Mouse (Mus musculus) heart, embryonic 13.5 days (tissue): ENCODE data around the gene Ssh1. TPM values are rescaled to one million over a fixed set of nuclear protein-coding genes. Genes with fewer than 3 reads are reported as not detected.
A peak's percentile ranks its signal among the peaks of the same experiment; 100 is the strongest.

ENCODE experiments used
- ATAC-seq: fragments of 200-750 bp; cut with Nextera tagmentation; 2 replicates; pipeline ENCODE4 v1.8.0; 2017; ENCODE audit warnings: moderate TSS enrichment; ENCODE audit not compliant: insufficient number of reproducible peaks, low FRiP score, low TSS enrichment; ENCODE audit errors: extremely low read depth
- H3K27ac ChIP-seq: fragments of 300-500 bp; sonication (generic); replicated peaks from 2 replicates; pipeline ENCODE4 v1.5.1; 2015; ENCODE audit warnings: moderate library complexity, mild to moderate bottlenecking, inconsistent platforms
- H3K27me3 ChIP-seq: fragments of 300-500 bp; sonication (generic); replicated peaks from 2 replicates; pipeline ENCODE4 v1.6.1; 2015; ENCODE audit warnings: mild to moderate bottlenecking, inconsistent platforms
- H3K36me3 ChIP-seq: fragments of 300-500 bp; sonication (generic); 2 replicates; pipeline ENCODE4 v1.6.1; 2015; ENCODE audit warnings: mild to moderate bottlenecking, inconsistent platforms
- H3K4me1 ChIP-seq: fragments of 300-500 bp; sonication (generic); 2 replicates; pipeline ENCODE4 v1.6.1; 2015; ENCODE audit warnings: inconsistent platforms
- H3K4me2 ChIP-seq: fragments of 300-500 bp; sonication (generic); 2 replicates; pipeline ENCODE4 v1.6.1; 2015; ENCODE audit warnings: inconsistent platforms, mild to moderate bottlenecking, moderate library complexity
- H3K4me3 ChIP-seq: fragments of 300-500 bp; sonication (generic); 2 replicates; pipeline ENCODE4 v1.5.1; 2015; ENCODE audit warnings: moderate library complexity, mild to moderate bottlenecking, inconsistent platforms
- H3K9ac ChIP-seq: fragments of 300-500 bp; sonication (generic); 2 replicates; pipeline ENCODE4 v1.6.1; 2015; ENCODE audit warnings: inconsistent platforms, mild to moderate bottlenecking, moderate library complexity
- H3K9me3 ChIP-seq: fragments of 300-500 bp; sonication (generic); 2 replicates; pipeline ENCODE4 v1.6.1; 2016; ENCODE audit warnings: inconsistent platforms
- WGBS: fragments of 180-500 bp; shearing (Covaris S2); methylation state at CpG from one replicate; pipeline ENCODE4 v1.1.7; 2015; ENCODE audit warnings: mixed read lengths; 5-methylcytosine and 5-hydroxymethylcytosine counted together
- polyA plus RNA-seq: library from polyadenylated mRNA; unstranded; fragments of >200 nt; fragmentation: Nextera tagmentation; extraction: Ambion mirVana; gene quantifications from 2 replicates; pipeline ENCODE4 v1.2.1, GENCODE M21; 2015

Ssh1 gene
- polyA plus RNA-seq, 1 experiment from 2014 or later = 13.5 TPM

DNA sequence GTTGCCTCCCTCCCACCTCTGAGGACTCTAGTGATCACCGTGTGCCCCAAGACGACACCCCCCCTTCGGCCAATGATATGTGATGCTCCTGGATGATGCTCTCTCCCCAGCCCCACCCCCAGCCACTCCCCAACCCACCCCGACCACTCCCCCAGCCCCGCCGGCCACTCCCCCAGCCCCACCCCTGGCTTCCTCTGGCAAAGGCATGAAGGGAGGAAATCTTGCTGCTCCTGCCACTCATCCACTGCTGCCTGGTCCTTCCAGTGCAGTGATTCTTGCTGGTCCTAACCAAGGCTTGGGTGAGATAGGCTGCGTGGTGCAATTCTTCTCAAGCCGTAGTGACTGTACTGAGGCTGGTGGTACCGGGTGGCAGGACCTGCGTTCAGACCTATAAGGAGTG lies 31.2 kb upstream of the Ssh1 start:
- Histone ChIP-seq H3K27me3 (peaks cover 5% of the 10 kb centered on the region), H3K4me3 (no peak overlapping the region), H3K36me3 (no peaks in the 10 kb centered on the region), H3K27ac (no peak overlapping the region), H3K9ac (no peak overlapping the region), H3K4me1 (peaks cover 6% of the 10 kb centered on the region), H3K9me3 (no peaks in the 10 kb centered on the region), H3K4me2 (peak overlapping the region; percentile 8; the same call in 1 of the 2 replicates)
- WGBS = 7% methylated on average over 10 of the region's 10 CpGs
- no peak; the same call in 1 of the 2 replicates for ATAC-seq

DNA sequence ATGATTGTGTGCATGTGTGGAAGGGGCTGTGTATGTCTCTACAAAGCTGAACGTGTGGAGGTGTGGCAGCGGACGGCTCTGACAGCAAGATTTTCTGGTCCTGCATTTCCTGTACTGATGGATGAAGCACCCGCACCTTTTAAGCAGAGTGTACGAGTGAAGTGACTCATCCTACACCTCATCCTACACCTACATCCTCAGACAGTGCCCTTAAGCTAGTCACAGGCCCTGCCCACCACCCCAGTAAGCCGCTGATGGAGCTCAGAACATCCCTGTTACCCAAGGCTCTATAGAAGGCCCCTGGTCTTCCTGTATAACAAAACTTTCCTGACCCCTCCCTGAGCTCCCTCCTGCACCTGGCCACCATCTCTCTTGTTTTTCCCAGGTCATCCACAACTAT lies 30.7 kb upstream of the Ssh1 start:
- no peak overlapping the region for H3K4me2 ChIP-seq
- peaks cover 6% of the 10 kb centered on the region for H3K4me1 ChIP-seq
- H3K27me3 ChIP-seq = peaks cover 5% of the 10 kb centered on the region
- no peak overlapping the region for H3K27ac ChIP-seq
- no peak overlapping the region for H3K9ac ChIP-seq
- no peak overlapping the region for H3K4me3 ChIP-seq
- 60% methylated on average over 6 of the region's 6 CpGs for WGBS
- H3K36me3 ChIP-seq = no peaks in the 10 kb centered on the region
- ATAC-seq = no peak
- no peaks in the 10 kb centered on the region for H3K9me3 ChIP-seq

DNA sequence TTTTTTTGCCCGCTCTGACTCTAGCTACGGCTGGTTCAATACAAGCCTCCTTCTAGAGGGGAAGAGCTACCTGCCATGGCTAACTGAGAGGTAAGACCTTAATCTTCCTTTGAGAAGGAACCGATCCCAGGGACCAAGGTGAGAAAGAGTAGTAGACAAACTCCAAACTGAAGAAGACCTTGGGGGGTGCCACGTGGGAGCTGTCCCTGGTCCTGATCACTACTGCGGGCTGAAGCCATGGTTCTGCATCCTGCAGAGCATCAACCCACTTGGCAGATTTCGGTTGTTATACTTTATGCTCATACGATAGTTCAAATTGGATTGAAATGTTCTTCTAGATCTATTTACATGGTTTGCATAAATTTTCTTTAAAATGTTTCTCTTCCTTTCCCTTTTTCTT lies 21.4 kb upstream of the Ssh1 start:
- Histone ChIP-seq H3K27me3 (peaks cover 11% of the 10 kb centered on the region; the same call in 1 of the 2 replicates), H3K9me3 (no peaks in the 10 kb centered on the region), H3K4me1 (no peaks in the 10 kb centered on the region), H3K9ac (no peak overlapping the region), H3K36me3 (no peaks in the 10 kb centered on the region), H3K4me3 (no peak overlapping the region), H3K4me2 (no peak overlapping the region), H3K27ac (no peak overlapping the region)
- ATAC-seq = no peak
- WGBS = 56% methylated on average over 7 of the region's 7 CpGs

DNA sequence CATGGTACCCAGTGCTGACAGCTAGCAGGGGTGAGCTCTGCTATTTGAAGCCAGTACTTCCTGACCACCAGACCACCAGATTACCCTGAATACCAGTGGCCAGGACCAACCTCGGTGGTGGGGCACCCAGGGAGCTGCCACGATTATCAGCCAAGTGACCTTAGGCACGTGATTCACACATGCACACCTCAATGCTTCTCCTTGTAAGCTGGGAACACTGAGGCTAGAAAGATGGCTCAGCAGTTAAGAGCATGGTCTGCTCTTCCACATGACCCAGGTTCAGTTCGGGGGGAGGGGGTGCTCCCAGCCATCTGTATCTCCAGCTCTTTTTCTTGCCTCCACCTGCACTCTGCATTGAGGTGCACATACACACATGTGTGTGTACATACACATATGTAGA lies 15.4 kb upstream of the Ssh1 start:
- Histone ChIP-seq H3K36me3 (no peaks in the 10 kb centered on the region), H3K9ac (no peak overlapping the region), H3K27ac (no peak overlapping the region), H3K4me2 (no peak overlapping the region), H3K9me3 (no peaks in the 10 kb centered on the region), H3K4me3 (no peak overlapping the region), H3K4me1 (no peaks in the 10 kb centered on the region), H3K27me3 (peaks cover 10% of the 10 kb centered on the region; the same call in 1 of the 2 replicates)
- 50% methylated on average over 4 of the region's 4 CpGs for WGBS
- ATAC-seq = no peak

DNA sequence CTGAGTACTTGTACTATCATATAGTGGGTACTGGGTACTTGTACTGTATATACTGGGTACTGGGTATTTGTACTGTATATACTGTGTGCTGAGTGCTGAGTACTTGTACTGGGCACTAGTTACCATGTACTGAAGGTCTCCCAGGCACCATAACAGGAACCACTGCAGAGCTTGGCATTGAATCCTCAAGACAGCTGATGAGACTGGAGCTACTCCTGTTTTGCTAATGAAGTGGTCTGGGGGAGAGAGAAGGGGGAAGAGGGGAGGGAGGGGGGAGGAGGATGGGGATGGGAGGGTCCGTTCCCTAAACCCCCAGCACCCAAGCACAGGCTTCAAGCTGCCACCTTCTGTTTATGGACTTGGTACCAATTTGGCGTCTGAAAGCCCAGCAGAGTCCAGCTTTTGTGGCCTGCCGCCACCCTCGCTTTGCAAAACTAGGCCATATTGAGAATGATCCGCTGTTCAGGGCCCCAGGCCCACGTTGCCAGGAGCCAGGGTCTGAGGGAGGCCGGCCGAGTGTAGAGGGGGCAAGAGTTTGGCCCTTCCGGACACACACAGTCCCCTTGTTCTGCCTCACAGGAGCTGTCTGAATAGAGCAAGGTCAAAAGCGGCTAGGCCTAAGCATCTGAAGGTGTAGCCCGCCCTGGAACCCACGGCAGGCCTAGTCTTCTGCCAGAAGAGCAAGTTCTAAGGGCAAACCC lies 14.2 kb upstream of the Ssh1 start:
- WGBS = 84% methylated on average over 12 of the region's 12 CpGs
- H3K27me3 ChIP-seq = peaks cover 10% of the 10 kb centered on the region; the same call in 1 of the 2 replicates
- no peaks in the 10 kb centered on the region for H3K4me1 ChIP-seq
- no peak overlapping the region for H3K4me2 ChIP-seq
- no peak overlapping the region for H3K9ac ChIP-seq
- H3K27ac ChIP-seq = no peak overlapping the region
- no peak overlapping the region for H3K4me3 ChIP-seq
- H3K36me3 ChIP-seq = no peaks in the 10 kb centered on the region
- H3K9me3 ChIP-seq = no peaks in the 10 kb centered on the region
- no peak for ATAC-seq

DNA sequence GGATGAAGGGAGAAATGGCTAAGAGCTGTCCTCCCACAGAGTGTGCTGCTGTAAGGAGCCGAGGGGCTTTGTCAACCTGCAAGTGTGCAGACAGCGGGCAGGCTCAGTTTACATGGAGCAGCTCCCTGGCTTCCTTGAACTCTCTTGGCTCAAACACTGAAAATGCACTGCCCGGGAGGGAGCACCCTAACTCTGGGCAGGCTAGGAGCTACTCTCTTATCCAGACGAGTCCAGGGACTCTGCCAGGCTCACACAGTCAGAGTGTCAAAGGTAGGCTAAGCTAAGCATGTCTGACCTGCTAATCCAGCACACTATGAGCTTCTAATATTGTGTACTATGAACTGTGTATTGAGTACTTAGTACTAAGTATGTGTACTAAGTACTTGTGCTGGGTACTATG lies 13.3 kb upstream of the Ssh1 start:
- Histone ChIP-seq H3K9me3 (no peaks in the 10 kb centered on the region), H3K27me3 (peaks cover 10% of the 10 kb centered on the region; the same call in 1 of the 2 replicates), H3K4me1 (no peaks in the 10 kb centered on the region), H3K4me2 (no peak overlapping the region), H3K9ac (no peak overlapping the region), H3K36me3 (no peaks in the 10 kb centered on the region), H3K4me3 (no peak overlapping the region), H3K27ac (no peak overlapping the region)
- 64% methylated on average over 4 of the region's 4 CpGs for WGBS
- no peak for ATAC-seq

DNA sequence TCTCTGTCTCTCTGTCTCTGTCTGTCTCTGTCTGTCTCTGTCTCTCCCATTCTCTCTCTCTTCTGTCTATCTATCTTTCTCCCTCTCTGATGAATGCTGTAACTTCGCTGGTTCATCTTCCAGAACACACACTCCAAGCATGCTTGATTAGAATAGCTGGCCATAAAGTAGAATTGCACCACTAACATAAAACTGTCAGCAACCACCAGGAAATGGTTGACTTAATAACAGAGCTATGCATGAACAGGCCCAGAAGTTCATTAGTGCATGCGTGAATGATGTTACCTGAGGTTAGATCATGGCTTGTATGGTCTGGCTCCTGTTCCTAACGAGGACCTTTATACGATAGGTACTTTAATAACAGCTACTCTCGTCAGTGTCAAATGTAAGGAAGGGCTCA lies 11.4 kb upstream of the Ssh1 start:
- no peak overlapping the region for H3K4me3 ChIP-seq
- H3K27me3 ChIP-seq = peaks cover 10% of the 10 kb centered on the region; the same call in 1 of the 2 replicates
- H3K27ac ChIP-seq = no peak overlapping the region
- H3K4me1 ChIP-seq = no peaks in the 10 kb centered on the region
- H3K36me3 ChIP-seq = no peaks in the 10 kb centered on the region
- ATAC-seq = no peak
- no peaks in the 10 kb centered on the region for H3K9me3 ChIP-seq
- H3K4me2 ChIP-seq = no peak overlapping the region
- no peak overlapping the region for H3K9ac ChIP-seq
- WGBS = 82% methylated on average over 5 of the region's 5 CpGs

DNA sequence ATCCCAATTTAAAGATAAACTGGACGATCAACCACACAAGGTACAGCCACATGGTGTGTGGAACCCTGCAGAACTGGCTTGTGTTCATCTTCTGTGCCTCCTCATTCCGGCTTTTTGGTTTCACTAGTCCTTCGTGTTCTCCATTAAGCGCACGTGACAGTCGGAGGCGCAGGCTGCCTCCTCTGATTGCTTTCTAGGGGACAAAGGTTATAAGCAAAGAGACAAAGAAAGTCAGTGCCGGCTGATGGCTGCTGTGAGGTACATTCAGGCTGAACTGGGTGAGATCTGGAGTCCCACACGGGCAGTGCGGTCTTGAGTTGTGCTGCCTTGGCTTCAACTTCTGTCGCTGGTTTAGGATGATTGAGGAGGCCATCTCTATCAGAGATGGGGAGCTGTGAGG lies 10.9 kb upstream of the Ssh1 start:
- ATAC-seq = no peak
- no peaks in the 10 kb centered on the region for H3K9me3 ChIP-seq
- peaks cover 10% of the 10 kb centered on the region; the same call in 1 of the 2 replicates for H3K27me3 ChIP-seq
- 80% methylated on average over 11 of the region's 11 CpGs for WGBS
- no peaks in the 10 kb centered on the region for H3K4me1 ChIP-seq
- no peak overlapping the region for H3K4me2 ChIP-seq
- H3K4me3 ChIP-seq = no peak overlapping the region
- no peaks in the 10 kb centered on the region for H3K36me3 ChIP-seq
- H3K27ac ChIP-seq = no peak overlapping the region
- no peak overlapping the region for H3K9ac ChIP-seq

DNA sequence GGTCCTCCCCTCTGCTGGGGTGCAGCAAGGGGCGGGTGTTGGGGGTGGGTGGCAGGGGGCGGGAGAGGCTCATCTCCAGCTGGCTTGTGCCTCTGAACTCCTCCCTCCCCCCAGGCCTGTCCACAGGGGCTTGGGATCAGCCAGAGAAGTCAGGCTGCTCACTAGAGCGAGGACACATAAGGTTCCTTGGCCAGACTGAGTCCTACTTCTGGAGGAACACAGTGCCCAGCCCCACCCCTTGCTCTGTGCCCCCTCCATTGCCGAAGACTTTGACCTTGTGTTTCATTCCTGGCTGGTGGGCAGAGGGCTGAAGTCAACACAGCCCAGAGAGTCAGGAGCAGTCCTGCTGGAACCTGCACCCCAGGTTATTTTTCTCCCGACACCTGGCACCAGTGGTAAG lies 9.8 kb upstream of the Ssh1 start, which contains the start of gene Dao:
Gene Dao (plus strand): TSS at position 162 of the 400 bp plus-strand sequence.
- H3K4me3 ChIP-seq = no peak within 1 kb of the TSS
- peaks cover 10% of the 10 kb centered on the region; the same call in 1 of the 2 replicates for H3K27me3 ChIP-seq
- no peaks in the 10 kb centered on the region for H3K4me1 ChIP-seq
- H3K9me3 ChIP-seq = no peaks in the 10 kb centered on the region
- 53% methylated on average over 5 of the region's 5 CpGs for WGBS
- ATAC-seq = no peak
- H3K36me3 ChIP-seq = no peaks in the 10 kb centered on the region
- no peak within 1 kb of the TSS for H3K9ac ChIP-seq
- H3K27ac ChIP-seq = no peak within 1 kb of the TSS
- no peak within 1 kb of the TSS for H3K4me2 ChIP-seq

DNA sequence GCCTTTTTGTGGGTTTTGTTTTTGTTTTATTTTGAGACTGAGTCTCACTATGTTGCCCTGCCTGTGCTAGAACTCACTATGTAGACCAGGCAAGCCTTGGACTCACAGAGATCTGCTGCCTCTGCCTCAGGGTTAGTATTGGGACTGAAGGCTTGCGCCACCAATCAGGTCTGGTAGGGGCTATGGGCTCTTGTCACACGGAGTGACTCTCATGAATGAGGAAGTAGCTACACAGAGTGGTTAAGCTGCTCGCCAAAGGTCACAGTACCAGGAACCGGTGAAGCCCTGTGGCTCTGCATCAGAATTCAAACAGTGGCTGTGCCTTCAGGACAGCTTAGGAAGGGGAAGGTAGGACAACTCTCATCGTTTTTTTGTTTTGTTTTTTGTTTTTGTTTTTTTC lies 5.7 kb upstream of the Ssh1 start:
- WGBS = 61% methylated on average over 5 of the region's 5 CpGs
- H3K27me3 ChIP-seq = peaks cover 3% of the 10 kb centered on the region; the same call in 1 of the 2 replicates
- H3K27ac ChIP-seq = no peak overlapping the region
- no peak overlapping the region for H3K4me2 ChIP-seq
- no peak overlapping the region for H3K4me3 ChIP-seq
- peaks cover 15% of the 10 kb centered on the region for H3K4me1 ChIP-seq
- no peaks in the 10 kb centered on the region for H3K9me3 ChIP-seq
- no peak overlapping the region for H3K9ac ChIP-seq
- ATAC-seq = no peak
- no peaks in the 10 kb centered on the region for H3K36me3 ChIP-seq

DNA sequence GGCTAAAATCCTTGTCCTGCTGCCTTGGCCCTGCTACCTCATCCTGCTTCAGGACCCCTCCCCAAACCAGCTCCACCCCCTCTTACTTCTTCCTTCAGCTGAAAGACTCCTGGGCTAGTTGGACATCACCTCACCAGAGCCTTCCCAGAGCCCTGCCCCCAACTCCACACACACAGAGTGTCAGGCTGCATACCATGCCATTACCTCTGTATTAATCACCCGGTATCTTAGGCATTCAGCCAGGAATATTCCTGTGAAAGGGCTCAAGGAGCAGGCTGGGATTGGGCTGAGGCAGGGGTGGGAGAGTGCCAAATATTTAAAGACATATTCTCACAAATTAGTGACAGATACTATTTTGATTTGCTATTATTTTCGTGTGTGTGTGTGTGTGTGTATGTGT lies 2.8 kb upstream of the Ssh1 start:
- Histone ChIP-seq H3K27me3 (no peaks in the 10 kb centered on the region), H3K36me3 (no peaks in the 10 kb centered on the region), H3K4me2 (no peak overlapping the region), H3K9ac (no peak overlapping the region), H3K4me1 (peaks cover 33% of the 10 kb centered on the region), H3K4me3 (no peak overlapping the region), H3K27ac (no peak overlapping the region), H3K9me3 (no peaks in the 10 kb centered on the region)
- WGBS = 46% methylated on average over 2 of the region's 2 CpGs
- no peak for ATAC-seq

DNA sequence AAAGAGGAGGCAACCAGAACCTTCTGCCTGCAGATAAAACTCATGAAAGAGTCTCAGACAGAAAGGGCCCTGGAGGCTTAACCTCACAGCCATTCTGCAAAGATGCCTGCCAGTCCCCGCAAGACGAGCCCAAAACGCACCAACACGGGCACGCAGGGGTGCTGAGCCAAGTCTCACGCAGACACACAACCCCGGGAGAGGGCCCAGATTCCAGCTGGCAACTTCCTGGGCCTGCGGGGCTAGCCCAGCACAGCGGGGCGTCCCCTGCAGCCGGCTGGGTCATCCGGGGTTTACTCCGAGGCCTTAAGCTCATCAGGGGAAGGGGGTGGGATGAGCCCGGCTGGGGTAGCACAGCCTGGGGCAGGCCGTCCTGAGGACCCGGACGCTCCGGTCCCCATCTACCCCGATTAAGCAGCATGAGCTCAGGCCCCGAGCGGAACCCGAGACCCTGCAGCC lies 635 bp downstream of the Ssh1 start:
- no peaks in the 10 kb centered on the region for H3K9me3 ChIP-seq

More for the DNA sequence above, 635 bp downstream of the Ssh1 start:
- peaks cover 58% of the 10 kb centered on the region for H3K4me1 ChIP-seq
- H3K27me3 ChIP-seq = no peaks in the 10 kb centered on the region
- peak overlapping the region; percentile 97 for H3K9ac ChIP-seq
- H3K36me3 ChIP-seq = peaks cover 13% of the 10 kb centered on the region
- H3K4me2 ChIP-seq = peak overlapping the region; percentile 89
- ATAC-seq = peak; percentile 58
- peak overlapping the region; percentile 90 for H3K4me3 ChIP-seq
- peak overlapping the region; percentile 95 for H3K27ac ChIP-seq
- under 1% methylated on average over 22 of the region's 22 CpGs for WGBS
